Mouse (Mus musculus): ENCODE data around the gene Dlk2. TPM values are rescaled to one million over a fixed set of nuclear protein-coding genes. Genes with fewer than 3 reads are reported as not detected.

Gene Dlk2
- polyA plus RNA-seq, 1 experiment from 2014 or later = 0.77 TPM

Other genes with a start within 250 kb of the Dlk2 start
- 150 and 166 TPM in 2 replicates for gene Mrps18a, start 186.4 kb upstream of the Dlk2 start, polyA plus RNA-seq (2016; fragmentation: Nextera tagmentation; extraction: Ambion mirVana)
- 5.1 and 7.3 TPM in 2 replicates for gene Rsph9, start 153.2 kb upstream of the Dlk2 start, polyA plus RNA-seq (2016; fragmentation: Nextera tagmentation; extraction: Ambion mirVana)
- 39.9 and 41.6 TPM in 2 replicates for gene Mad2l1bp, start 143.9 kb upstream of the Dlk2 start, polyA plus RNA-seq (2016; fragmentation: Nextera tagmentation; extraction: Ambion mirVana)
- gene Gtpbp2, start 136.4 kb upstream of the Dlk2 start, polyA plus RNA-seq (2016; fragmentation: Nextera tagmentation; extraction: Ambion mirVana) = 32.3 and 34.9 TPM in 2 replicates
- gene Polh, start 94.8 kb upstream of the Dlk2 start, polyA plus RNA-seq (2016; fragmentation: Nextera tagmentation; extraction: Ambion mirVana) = 8.3 and 12.2 TPM in 2 replicates
- gene Xpo5, start 94.6 kb upstream of the Dlk2 start, polyA plus RNA-seq (2016; fragmentation: Nextera tagmentation; extraction: Ambion mirVana) = 33.5 and 42.8 TPM in 2 replicates
- 53.8 and 81.2 TPM in 2 replicates for gene Polr1c, start 49.4 kb upstream of the Dlk2 start, polyA plus RNA-seq (2016; fragmentation: Nextera tagmentation; extraction: Ambion mirVana)
- 77.0 and 83.9 TPM in 2 replicates for gene Yipf3, start 49.3 kb upstream of the Dlk2 start, polyA plus RNA-seq (2016; fragmentation: Nextera tagmentation; extraction: Ambion mirVana)
- gene Lrrc73, start 43.9 kb upstream of the Dlk2 start, polyA plus RNA-seq (2016; fragmentation: Nextera tagmentation; extraction: Ambion mirVana) = 0.33 and 0.38 TPM in 2 replicates
- gene Tjap1, start 14.4 kb upstream of the Dlk2 start, polyA plus RNA-seq (2016; fragmentation: Nextera tagmentation; extraction: Ambion mirVana) = 46.5 and 55.8 TPM in 2 replicates
- gene Abcc10, start 30.9 kb downstream of the Dlk2 start, polyA plus RNA-seq (2016; fragmentation: Nextera tagmentation; extraction: Ambion mirVana) = 5.4 and 7.3 TPM in 2 replicates
- gene Zfp318, start 86.3 kb downstream of the Dlk2 start, polyA plus RNA-seq (2016; fragmentation: Nextera tagmentation; extraction: Ambion mirVana) = 6.1 and 7.0 TPM in 2 replicates
- 0.54 and 0.83 TPM in 2 replicates for gene Crip3, start 131.5 kb downstream of the Dlk2 start, polyA plus RNA-seq (2016; fragmentation: Nextera tagmentation; extraction: Ambion mirVana)
- gene Slc22a7, start 141.0 kb downstream of the Dlk2 start, polyA plus RNA-seq (2016; fragmentation: Nextera tagmentation; extraction: Ambion mirVana) = 0.15 and 0.30 TPM in 2 replicates
- 0.09 and 0.14 TPM in 2 replicates for gene Ttbk1, start 190.3 kb downstream of the Dlk2 start, polyA plus RNA-seq (2016; fragmentation: Nextera tagmentation; extraction: Ambion mirVana)
- gene Dnph1, start 199.3 kb downstream of the Dlk2 start, polyA plus RNA-seq (2016; fragmentation: Nextera tagmentation; extraction: Ambion mirVana) = 36.5 and 52.8 TPM in 2 replicates
- 4.8 and 5.3 TPM in 2 replicates for gene Cul9, start 249.0 kb downstream of the Dlk2 start, polyA plus RNA-seq (2016; fragmentation: Nextera tagmentation; extraction: Ambion mirVana)